Mouse (Mus musculus) hindbrain, postnatal 0 days (tissue): ENCODE measurements around the gene Dido1. TPM values are rescaled to one million over a fixed set of nuclear protein-coding genes. Genes with fewer than 3 reads are reported as not detected.
A peak's percentile ranks its signal among the peaks of the same experiment; 100 is the strongest.
"Not testable (repeated sequence)": the region's sequence is repeated elsewhere in the genome, so short reads cannot be mapped to it uniquely, and the experiment has no call there.

Experiments used
- ATAC-seq: fragments of 200-750 bp; cut with Nextera tagmentation; 2 replicates; pipeline ENCODE4 v1.8.0; 2017; ENCODE audit warnings: mild to moderate bottlenecking, moderate TSS enrichment, moderate library complexity
- DNase-seq: peaks from one replicate; pipeline ENCODE4 v3.0.0-alpha.2; 2015; ENCODE audit warnings: low spot score
- H3K27ac ChIP-seq: fragments of 300-500 bp; sonication (generic); 2 replicates; pipeline ENCODE4 v1.5.1; 2014; ENCODE audit warnings: mild to moderate bottlenecking
- H3K27me3 ChIP-seq: fragments of 300-500 bp; sonication (generic); 2 replicates; pipeline ENCODE4 v1.6.1; 2014; ENCODE audit warnings: low read length, mixed read lengths; ENCODE audit not compliant: insufficient read depth
- H3K36me3 ChIP-seq: fragments of 300-500 bp; sonication (generic); 2 replicates; pipeline ENCODE4 v1.6.1; 2014; ENCODE audit warnings: low read length, mixed read lengths; ENCODE audit not compliant: insufficient read depth
- H3K4me1 ChIP-seq: fragments of 300-500 bp; sonication (generic); 2 replicates; pipeline ENCODE4 v1.6.1; 2014; ENCODE audit warnings: antibody characterized with exemption, low read length, mixed read lengths; ENCODE audit not compliant: insufficient read depth
- H3K4me2 ChIP-seq: fragments of 300-500 bp; sonication (generic); 2 replicates; pipeline ENCODE4 v1.6.1; 2014; ENCODE audit warnings: low read depth, mild to moderate bottlenecking, low read length, moderate library complexity, mixed read lengths
- H3K4me3 ChIP-seq: fragments of 300-500 bp; sonication (generic); 2 replicates; pipeline ENCODE4 v1.5.1; 2014; ENCODE audit warnings: low read length
- H3K9ac ChIP-seq: fragments of 300-500 bp; sonication (generic); replicated peaks from 2 replicates; pipeline ENCODE4 v1.6.1; 2014; ENCODE audit warnings: mild to moderate bottlenecking, low read length, moderate library complexity, mixed read lengths
- H3K9me3 ChIP-seq: fragments of 300-500 bp; sonication (generic); 2 replicates; pipeline ENCODE4 v1.6.1; 2016; ENCODE audit warnings: low read length, mixed read lengths
- CTCF ChIP-seq: IDR thresholded peaks from 2 replicates; pipeline ENCODE4 v1.5.1; 2016; ENCODE audit warnings: antibody characterized with exemption, control low read depth, low read depth
- WGBS: fragments of 180-500 bp; shearing (Covaris S2); extraction: QIAGEN DNeasy Blood & Tissue Kit; methylation state at CpG from one replicate; pipeline ENCODE4 v1.1.7; 2014; 5-methylcytosine and 5-hydroxymethylcytosine counted together
- polyA plus RNA-seq: library from polyadenylated mRNA; unstranded; fragments of >200 nt; fragmentation: Nextera tagmentation; extraction: Ambion mirVana; gene quantifications from 2 replicates; pipeline ENCODE4 v1.2.1, GENCODE M21; 2015
- total RNA-seq: library from RNA; depleted of rRNA; stranded (reverse); fragments of >200 nt; gene quantifications from 2 replicates; pipeline ENCODE4 v1.2.3, GENCODE M21; 2014

Gene Dido1
- total and polyA plus RNA-seq, 2 experiments from 2014 or later, result 21.7 to 35.7 TPM

DNA sequence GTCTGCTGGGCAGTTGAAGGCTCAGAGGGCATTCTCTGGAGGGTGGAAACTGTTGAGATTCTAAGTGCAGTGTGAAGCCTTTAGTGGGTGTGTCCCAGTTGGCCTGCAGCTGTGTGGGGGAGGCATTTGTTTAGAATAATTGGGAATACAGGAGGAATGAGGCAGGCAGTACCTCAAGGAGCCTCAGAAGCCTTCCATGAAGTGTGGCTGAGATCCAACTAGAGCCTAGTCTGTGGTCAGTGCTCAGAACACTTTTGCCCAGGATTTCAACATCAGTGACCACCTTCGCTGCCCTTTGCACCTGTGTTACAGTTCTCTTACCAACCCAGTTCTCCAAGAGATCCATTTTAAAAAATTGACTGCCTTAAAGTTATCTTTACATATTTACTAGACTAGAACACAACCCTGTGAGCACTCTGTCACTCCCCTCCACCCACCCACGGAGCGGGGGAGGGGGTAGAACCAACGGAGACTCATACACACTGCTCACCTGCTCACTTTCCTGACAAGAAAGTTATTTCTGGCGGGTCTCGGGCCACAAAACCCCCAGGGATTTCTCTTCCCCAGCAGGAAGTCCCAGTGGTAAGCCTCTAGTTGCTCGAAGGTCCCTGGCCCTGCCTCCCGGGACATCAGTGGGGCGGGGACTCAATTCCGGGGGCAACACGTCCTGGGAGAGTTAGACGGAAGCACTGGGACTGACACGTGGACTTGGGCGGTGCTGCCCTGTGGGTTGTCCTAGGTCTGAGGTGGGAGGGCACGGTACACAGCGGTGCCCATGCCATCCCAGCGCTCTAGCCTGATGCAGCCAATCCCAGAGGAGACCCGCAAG lies 15.0 kb upstream of the Dido1 start, which contains the start of gene Slc17a9:
Slc17a9 (plus strand) TSS at position 679 of the 829 bp plus-strand sequence.
- Histone ChIP-seq H3K9ac (no peak within 1 kb of the TSS), H3K27ac (no peak within 1 kb of the TSS), H3K9me3 (no peaks in the 10 kb centered on the region), H3K36me3 (peaks cover 40% of the 10 kb centered on the region), H3K4me3 (no peak within 1 kb of the TSS), H3K27me3 (no peaks in the 10 kb centered on the region), H3K4me1 (no peaks in the 10 kb centered on the region), H3K4me2 (peak within 1 kb of the TSS; percentile 30)
- ATAC-seq (peak; percentile 52; the same call in 1 of the 2 replicates), DNase-seq (no peak)
- WGBS, result 5% methylated on average over 18 of the region's 18 CpGs
- no peak for TF ChIP-seq CTCF

DNA sequence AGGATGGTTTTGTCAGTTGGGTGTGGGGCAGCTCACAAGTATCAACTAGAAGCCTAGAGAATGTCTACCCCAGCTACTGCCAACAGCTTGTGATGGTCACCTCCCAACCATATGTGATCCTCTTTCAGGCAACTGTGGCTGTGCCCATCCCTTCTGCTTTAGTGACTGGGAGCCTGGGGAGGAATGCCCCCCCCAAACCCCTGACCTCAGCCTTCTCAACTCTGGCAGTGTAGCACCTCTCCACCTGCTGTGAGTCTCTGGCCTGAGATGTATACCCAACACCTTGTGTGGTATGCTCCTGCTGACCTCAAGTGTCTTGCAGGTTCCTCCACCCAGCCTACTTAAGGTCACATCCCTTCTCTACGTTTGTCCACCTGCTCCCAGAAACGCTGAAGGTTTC lies 14.1 kb upstream of the Dido1 start:
- ATAC-seq, result no peak
- H3K4me1 ChIP-seq, result no peaks in the 10 kb centered on the region
- H3K9ac ChIP-seq, result no peak overlapping the region
- DNase-seq, result no peak
- H3K4me3 ChIP-seq, result no peak overlapping the region
- H3K36me3 ChIP-seq, result peaks cover 49% of the 10 kb centered on the region
- H3K27ac ChIP-seq, result no peak overlapping the region
- no peak for TF ChIP-seq CTCF
- H3K9me3 ChIP-seq, result no peaks in the 10 kb centered on the region
- no peak overlapping the region for H3K4me2 ChIP-seq
- no peaks in the 10 kb centered on the region for H3K27me3 ChIP-seq
- WGBS, result 57% methylated on average over 2 of the region's 2 CpGs

DNA sequence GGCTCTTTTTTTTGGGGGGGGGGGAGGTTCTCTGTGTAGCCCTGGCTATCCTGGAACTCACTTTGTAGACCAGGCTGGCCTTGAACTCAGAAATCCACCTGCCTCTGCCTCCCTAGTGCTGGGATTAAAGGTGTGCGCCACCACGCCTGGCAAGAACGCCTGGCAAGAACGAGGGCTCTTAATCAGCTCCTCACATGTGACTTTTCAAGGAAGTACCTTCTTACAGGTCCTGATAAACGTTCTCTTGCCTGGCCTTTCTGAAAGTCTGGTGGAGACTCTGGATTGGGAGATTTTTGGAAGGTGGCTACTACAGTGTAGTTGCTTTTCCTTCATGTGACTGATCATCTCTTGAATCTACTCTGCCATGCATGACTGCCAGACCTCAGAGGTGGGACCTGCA lies 12.9 kb upstream of the Dido1 start:
- not testable (repeated sequence) for H3K27me3 ChIP-seq, ATAC-seq, H3K9me3 ChIP-seq, H3K27ac ChIP-seq, H3K4me3 ChIP-seq, H3K9ac ChIP-seq, DNase-seq, H3K4me2 ChIP-seq, H3K4me1 ChIP-seq
- WGBS, result 94% methylated on average over 5 of the region's 5 CpGs
- H3K36me3 ChIP-seq, result peaks cover 58% of the 10 kb centered on the region

DNA sequence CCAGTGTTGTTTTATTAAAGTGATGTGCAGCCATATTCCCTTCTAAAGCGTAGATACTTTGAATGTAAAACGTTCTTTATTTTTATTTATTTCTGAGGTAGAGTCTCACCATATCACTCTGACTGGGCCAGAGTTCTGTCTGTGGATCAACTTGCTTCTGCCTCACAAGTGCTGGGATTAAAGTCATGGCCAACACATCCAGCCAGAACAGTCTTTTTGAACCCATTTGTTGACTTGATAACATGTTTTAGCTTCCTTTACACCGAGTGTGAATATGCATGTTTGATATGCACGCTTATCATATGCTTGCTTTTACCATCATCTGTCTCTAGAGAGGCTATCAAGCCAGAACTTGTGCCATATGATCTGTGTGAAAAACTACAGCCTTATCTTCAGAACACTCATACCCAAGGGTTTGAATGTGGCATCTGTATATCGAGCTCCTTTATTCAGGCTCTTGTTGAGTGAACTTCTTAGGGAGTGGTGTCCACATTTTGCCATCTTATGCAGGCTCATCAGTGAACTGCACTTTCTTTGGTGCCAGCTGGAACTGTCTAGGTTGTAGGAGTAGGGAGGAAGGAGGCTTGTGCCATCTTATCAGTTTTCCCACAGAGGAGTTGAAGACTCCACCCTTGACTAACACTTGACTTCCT lies 2.4 kb upstream of the Dido1 start:
- WGBS, result 94% methylated on average over 5 of the region's 5 CpGs
- H3K4me1 ChIP-seq, result peaks cover 18% of the 10 kb centered on the region
- no peak overlapping the region for H3K9ac ChIP-seq
- H3K27me3 ChIP-seq, result no peaks in the 10 kb centered on the region
- H3K4me2 ChIP-seq, result no peak overlapping the region
- no peak for ATAC-seq
- H3K27ac ChIP-seq, result no peak overlapping the region
- no peak for TF ChIP-seq CTCF
- H3K36me3 ChIP-seq, result peaks cover 16% of the 10 kb centered on the region; the same call in 1 of the 2 replicates
- no peaks in the 10 kb centered on the region for H3K9me3 ChIP-seq
- DNase-seq, result no peak
- H3K4me3 ChIP-seq, result no peak overlapping the region

DNA sequence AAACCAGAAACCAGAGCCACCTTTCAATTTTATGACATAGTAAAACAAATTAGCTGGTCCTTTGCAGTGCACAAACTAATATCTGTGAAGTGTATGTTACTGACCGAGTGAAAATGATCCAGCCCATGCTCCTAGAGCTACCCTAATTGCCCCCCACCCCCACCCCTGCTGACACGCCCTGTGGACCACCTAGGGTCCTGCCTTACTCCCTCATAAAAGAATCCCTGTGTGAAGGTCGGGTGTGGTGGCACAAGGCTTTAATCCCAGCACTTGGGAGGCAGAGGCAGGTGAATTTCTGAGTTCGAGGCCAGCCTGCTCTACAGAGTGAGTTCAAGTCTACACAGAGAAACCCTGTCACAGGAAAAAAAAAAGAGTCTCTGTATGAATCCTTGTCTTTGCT lies 1.7 kb upstream of the Dido1 start:
- H3K27me3 ChIP-seq, result no peaks in the 10 kb centered on the region
- peaks cover 18% of the 10 kb centered on the region for H3K4me1 ChIP-seq
- H3K36me3 ChIP-seq, result peaks cover 9% of the 10 kb centered on the region; the same call in 1 of the 2 replicates
- peak overlapping the region; percentile 98; the same call in 1 of the 2 replicates for H3K9ac ChIP-seq
- DNase-seq (no peak), ATAC-seq (no peak)
- no peaks in the 10 kb centered on the region for H3K9me3 ChIP-seq
- H3K27ac ChIP-seq, result no peak overlapping the region
- 66% methylated on average over 4 of the region's 4 CpGs for WGBS
- H3K4me2 ChIP-seq, result peak overlapping the region; percentile 82
- H3K4me3 ChIP-seq, result 0 out of 2 replicates have a peak overlapping the region, but pooled peaks have one; percentile 94
- no peak for TF ChIP-seq CTCF

DNA sequence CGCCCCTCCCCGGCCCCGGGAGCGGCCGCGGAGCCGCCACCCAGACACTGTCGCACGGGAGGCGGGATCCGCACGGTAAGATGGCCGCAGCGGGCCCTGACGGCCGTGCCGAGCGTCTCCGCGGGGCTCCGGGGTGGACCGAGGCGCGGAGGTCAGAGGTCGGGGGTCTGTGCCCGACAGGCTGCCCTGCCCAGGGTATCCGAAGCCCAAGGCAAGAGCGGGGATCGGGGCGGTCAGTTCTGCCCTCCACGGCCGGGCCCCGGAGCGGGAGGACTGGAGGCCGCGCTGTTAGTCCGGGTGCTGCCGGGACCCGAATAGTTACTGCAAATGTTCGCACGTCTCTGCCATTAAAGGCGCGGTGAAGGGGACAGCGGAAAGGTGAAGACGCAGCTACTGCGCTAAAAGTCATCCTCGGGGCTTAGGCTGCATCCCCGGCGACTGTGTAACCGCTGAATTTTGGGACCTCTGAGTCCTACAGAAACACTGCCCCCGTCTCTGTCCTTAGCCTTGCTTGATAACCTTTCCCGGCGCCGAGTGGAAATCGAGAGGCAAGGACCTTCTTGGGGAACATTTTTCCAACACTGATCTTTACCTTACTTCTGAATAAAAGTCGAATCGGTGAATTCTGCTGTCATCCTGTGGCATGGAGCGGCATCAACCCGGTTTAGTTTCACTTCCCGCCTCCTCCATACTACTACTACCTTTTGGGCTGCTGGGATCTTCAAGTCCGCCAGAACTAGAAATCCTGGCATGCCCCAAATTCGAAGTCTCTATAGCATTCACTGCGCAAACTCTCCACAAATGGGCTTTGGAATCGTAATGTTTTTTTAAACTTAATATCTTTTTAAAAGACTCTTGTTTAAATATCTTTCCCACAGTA lies 717 bp upstream of the Dido1 start:
- WGBS, result 4% methylated on average over 64 of the region's 64 CpGs
- H3K4me2 ChIP-seq, result peak overlapping the region; percentile 82
- no peaks in the 10 kb centered on the region for H3K27me3 ChIP-seq
- H3K36me3 ChIP-seq, result peaks cover 5% of the 10 kb centered on the region; the same call in 1 of the 2 replicates
- no peaks in the 10 kb centered on the region for H3K9me3 ChIP-seq
- peak overlapping the region; percentile 98 for H3K9ac ChIP-seq
- no peak for DNase-seq
- peak; percentile 73 for ATAC-seq
- peaks cover 18% of the 10 kb centered on the region for H3K4me1 ChIP-seq
- H3K27ac ChIP-seq, result peak overlapping the region; percentile 88
- peak overlapping the region; percentile 94 for H3K4me3 ChIP-seq
- TF ChIP-seq CTCF, result no peak
